Mouse (Mus musculus): Measurements from ENCODE around the gene Pef1.

Gene Pef1

DNA sequence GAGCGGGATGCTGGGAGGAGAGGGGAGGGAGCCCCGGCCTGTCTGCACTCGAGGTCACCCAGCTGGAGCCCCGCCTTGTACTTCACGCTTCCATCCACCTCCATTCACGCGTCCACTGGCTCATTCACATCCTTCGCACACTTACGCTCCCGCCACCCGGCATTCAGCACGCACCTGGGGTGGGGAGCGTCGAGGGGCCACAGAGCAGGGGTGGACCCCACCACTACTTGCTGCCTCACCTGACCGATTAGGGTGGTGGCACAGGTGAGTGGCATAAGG is 36.8 kb downstream of the Pef1 start, which contains the start of gene Hcrtr1:
TSS of gene Hcrtr1 (minus strand) at position 146 of the 279 bp plus-strand sequence.
- no peak for DNase-seq

DNA sequence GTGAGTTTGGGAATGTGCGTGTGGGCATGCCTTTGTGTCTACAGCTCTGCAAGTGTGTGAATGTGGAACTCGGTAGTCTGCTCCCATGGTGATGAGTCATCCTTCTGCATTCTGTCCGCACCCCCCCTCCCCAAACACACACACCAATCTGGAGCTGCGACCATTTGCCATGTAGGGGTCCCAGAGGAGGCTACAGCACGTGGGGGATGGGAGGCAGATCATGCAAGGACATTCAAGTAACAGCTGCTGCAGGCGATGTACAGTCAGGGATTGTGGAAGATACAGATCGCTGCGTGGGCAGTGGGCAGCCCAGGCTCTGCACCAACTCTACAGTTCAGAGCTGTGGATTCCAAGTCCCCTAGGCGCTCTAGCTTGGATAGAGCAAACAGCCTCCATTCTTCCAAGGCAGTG is 38.6 kb downstream of the Pef1 start:
- DNase-seq: no peak

DNA sequence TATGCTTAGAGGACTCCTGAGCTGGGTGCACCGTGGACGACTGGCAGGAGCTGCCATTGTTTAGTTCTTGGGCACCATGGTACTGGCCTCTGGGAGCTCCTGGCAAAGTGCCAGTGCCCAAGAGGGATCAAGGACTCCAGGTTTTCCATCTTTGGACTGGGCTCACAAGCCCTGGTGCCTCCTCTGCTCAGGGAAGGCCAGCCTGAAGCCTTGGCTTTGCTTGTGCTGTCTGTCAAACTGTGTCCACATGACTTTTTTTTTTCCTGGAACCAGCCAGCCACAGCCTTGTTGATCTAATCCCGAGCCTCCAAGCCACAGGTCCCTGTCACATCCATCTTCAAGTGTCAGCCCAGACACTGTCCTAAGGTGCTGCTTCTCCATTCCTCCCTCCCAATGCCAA is 39.4 kb downstream of the Pef1 start:
- DNase-seq: no peak

DNA sequence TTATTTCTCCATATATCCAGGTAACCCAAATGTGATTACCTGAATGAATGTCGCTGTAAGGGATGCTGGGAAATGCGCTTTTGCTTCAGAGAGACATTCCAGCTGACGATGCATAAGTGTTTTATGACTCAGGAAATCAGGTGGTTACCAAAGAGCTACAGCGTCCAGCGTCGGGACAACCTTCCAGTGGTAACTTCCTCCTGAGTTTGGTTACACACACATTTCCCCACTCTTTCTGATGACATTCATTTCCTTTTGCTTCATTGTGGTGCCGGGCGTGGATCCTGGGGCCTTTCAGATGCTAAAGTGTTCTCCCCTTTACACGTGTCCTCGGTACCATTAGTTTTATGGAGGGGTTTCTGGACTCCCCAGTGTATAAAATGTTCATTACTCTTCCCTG is 46.0 kb downstream of the Pef1 start:
- DNase-seq: no peak

DNA sequence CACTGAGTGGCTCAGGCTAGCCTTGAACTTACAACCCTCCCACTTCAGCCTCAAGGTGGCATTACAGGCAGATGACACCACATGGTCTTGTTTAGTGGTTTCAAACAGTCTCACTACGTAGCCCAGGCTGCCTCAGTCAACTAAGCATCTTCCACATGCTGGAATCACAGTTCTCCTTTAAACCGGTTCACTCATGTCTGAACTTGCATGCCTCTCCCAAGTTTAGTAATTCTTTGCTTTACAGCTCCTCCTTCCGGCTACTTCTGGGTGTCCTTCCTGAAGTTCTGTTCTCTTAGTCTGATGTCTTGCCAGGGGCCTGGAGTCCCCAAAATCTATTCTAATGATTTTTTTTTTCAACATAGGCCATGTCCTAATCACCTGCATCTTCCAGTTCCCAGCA is 51.9 kb downstream of the Pef1 start:
- no peak for DNase-seq

DNA sequence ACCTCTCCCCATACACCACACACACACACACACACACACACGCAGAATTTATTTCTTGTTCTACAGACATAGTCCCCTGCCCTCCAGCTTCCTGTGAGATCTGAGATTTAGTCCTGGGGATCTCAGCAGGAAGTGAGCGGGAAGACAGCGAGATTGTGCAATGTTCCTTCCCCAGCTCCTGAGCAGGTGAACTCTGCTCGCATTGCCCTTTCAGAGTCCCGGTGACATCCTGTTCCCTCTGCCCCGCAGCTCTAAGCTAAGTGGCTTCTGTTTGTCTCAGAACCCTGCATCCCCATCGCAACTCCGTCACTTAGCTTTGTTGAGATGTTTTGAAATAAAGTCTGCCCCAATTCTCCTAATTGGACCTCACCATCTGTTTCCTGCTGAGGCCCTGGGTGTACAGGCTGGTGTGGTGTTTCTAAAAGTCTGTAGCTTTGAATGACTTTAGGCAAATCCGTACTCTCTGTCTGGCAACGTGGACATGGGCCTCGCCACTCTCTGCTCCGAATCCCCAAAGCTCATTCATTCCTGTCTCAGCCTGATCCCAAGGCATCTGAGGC is 54.5 kb downstream of the Pef1 start:
- DNase-seq: peak in 1 of 2 experiments; percentile 46

DNA sequence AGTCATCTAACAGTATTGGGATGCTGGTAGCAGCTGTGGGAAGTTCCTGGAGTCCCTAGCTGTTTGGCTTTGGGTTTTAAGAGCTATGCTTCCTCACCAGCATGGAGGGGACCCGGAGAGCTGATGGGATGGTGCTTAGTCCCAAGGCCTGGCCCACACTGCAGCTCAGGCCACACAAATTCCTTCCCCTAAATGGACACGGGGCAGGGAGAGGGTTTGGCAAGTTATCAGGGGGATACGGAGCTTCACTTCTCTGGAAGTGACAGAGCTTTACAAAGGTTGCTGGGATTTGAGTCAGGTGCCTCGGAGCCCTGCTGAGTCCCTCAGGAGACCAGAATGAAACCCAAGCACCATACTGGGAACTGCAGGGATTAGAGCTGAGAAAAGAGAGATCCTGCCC is 59.0 kb downstream of the Pef1 start:
- DNase-seq: peak in 1 of 2 experiments; percentile 23

DNA sequence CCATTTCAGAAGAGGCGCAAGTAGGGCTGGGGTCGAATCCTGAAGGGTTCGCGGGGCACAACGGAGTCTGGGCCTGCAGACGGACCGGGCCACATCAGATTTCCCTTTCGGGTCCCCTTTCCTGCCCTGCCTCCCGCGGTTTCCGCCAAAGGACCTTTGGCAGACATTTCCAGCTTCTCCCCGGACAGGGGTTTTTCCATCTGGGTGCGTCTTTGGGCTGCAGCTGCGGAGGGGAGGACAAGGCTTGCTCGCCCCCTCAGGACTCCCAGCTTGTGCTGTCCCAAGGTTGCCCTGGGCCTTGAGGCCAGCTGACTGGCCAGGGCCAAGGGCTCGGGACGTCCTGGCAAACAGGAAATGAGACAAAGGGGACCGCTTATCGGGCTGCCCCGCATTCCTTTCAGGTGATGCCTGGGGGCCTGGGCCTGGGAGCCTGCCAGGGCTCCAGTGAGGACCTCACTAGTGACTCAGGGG is 61.1 kb downstream of the Pef1 start:
- peak; percentile 57 to 88 for DNase-seq

DNA sequence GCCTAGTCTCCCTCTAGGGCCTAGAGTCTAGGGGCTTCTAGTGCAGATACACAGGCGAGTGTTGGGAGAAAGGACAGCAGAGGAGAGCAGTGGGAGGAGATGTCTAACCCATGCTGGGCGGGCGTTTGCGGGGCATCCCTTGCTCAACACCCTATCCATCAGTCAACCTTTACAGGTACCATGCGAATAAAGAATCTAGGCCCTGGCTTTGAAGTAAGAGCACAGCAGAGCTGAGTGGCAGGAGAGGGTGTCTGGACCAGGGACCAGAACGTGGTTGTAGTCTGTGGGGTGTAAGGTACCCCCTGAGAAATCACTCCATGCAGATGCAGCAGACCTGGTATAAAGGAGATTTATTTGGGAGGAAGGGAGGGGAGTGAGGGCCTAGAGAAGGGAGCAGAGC is 61.8 kb downstream of the Pef1 start:
- peak in 1 of 2 experiments; percentile 31 for DNase-seq

DNA sequence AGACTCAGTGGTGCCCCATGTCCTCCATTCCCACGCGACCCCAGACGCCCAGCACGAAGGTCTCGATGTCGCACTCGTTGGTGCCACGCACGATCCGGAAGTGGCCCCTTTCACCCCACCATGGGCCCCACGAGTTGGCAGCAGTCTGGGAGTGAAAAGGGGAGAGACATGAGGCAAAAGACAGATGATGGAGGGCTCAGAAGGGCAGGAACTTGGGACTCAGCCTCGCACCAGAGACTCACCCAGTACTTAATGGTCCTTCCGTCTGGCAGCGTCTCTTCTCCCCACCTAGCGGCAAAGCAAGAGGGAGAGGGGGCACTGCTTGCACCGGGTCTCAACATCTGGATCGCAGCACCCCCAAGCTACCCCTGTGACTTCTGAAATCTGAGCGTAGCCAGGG is 63.7 kb downstream of the Pef1 start:
- DNase-seq: no peak

DNA sequence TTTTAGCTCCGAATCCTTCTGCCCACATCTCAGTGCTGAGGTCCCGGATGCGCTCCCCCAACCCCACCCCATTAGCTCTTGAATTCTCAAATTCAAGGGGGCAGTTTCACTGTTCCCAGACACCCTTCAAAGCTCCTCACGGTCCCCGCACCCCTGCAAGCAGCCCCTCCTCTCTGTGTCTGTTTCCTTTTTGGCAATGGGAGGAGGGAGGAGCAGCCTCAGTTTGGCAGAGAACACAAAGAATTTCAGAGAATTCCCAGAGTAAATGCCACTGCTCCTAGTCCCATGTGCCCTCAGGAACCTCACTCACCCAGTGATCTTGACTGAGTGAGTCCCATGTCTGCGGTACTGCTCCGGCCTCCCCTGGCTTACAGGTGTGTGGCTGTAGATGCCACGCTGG is 64.2 kb downstream of the Pef1 start:
- DNase-seq: peak; percentile 31 to 54

DNA sequence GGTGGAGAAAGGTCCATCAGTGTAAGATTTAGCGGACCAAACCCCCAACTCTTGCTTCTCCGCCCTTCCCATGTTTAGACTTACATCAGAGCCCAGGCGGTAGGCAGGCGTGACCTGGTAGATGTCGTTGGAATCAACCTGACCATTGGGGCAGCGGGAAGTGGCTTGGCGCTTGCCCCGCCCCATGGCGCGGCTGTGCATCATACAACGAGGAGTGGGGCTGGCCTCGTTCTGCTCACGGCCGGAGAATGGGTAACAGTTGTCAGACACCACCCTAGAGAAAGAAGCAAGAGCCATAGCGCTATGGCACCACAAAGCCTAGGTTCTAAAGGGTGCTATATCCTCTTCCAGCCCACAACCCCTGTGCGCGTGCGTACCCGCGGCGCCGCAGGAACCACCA is 65.0 kb downstream of the Pef1 start:
- DNase-seq: peak in 1 of 2 experiments; percentile 53

DNA sequence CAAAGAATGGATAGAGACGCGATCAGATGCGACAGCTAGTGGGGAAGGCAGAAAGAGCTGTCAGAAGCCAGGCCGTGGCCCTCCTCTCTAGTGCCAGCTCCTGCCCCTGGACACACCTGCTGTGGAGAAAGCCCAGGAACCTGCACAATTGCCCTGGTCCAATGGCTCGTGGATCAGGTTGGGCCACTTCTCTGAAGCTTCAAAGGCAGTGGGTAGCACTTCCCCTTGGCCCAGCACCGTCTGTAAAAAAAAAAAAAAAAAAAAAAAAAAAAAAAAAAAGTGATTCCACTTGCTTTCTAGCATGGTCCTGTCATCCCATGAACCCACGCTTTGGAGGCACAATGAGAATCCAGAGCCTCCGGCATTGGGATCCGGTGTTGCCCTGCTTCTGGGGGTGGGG is 65.5 kb downstream of the Pef1 start:
- DNase-seq: peak in 1 of 2 experiments; percentile 48

DNA sequence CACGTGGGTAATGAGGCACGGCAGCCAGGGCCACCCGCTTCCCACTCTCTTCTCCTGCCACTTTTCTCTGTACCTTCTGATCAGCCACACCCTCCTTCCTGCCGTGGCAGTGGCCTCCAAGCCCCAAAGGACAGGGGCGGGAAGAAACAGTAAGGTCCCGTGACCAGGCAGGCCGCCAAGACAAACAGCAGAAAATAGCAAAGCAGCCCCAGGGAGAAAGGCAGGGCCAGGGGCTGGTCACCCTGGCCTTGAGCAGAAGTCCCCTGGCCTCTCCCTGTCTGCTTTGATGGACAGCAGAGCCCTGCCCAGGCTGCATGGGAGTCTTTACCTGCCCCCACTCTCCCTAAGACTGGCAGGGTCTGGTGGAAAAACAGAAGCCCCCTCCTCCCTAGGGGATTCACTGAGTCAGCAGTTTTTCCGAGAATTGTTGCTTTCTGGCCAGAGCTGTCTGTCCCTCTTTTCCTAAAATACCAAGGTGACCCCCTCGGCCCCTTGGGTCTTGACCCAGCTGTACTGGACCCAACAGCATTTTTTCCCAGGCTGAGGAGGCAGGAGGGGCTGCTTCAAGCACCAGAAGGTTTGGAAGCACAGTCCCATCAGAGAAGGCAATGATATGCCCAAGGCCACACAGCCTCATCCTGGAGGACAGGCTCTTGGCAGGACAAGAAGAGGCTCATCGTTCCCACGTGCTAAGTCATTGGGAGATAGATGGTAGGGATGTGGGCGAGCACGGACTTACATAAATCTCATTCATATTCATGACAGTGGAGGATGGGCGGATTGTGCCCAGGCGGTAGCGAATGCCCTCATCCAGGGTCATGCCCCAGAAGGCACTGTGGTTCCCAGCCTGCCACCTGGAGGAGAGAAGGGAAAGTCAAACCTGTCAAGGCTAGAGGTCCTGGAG is 66.2 kb downstream of the Pef1 start:
- peak; percentile 97 to 98 for DNase-seq

DNA sequence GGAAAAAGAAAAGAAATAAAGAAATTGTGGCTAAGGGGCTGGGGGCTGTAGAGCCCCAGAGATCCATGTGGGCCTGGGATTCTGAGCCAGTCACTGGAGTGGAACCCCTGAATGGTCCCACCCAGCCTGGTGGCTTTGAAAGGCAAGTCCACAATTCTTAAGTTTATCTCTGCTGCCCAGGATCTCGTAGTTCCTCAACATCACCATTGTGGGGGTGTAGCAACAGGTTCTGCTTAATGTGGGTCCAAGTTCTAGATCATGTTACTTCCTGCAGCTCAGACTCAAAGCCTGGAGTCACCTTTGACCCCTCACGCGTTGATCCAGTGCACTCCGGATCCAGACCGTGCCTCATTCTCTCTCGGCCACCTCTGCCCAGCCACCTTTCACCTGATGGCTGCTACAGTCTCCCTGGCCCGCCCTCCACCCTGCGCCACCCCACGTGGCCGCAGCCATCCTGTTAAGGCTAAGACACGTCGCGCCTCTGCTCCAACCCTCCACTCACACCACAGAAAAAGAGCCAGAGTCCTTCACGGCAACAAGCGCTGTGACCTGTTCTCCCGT is 67.1 kb downstream of the Pef1 start:
- peak; percentile 72 to 90 for DNase-seq

DNA sequence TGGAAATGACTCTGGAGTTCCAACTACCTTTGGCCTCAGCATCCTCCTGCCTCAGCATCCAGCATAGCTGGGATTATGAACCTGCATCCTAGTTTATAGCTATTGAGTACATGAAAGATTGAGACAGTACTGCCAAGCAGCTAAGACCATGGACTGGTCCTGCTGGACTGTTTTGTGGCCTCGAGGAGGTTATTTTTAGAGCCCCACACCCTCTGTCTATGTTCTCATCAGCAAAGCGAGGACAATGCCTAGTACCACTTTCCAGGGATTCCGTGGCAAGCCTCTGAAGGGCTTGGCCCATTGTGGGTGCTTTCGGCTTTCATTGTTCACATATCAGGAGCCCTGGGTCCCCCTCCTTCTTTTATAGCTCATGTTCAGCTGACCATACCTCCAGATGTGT is 68.0 kb downstream of the Pef1 start:
- DNase-seq: peak in 1 of 2 experiments; percentile 11

DNA sequence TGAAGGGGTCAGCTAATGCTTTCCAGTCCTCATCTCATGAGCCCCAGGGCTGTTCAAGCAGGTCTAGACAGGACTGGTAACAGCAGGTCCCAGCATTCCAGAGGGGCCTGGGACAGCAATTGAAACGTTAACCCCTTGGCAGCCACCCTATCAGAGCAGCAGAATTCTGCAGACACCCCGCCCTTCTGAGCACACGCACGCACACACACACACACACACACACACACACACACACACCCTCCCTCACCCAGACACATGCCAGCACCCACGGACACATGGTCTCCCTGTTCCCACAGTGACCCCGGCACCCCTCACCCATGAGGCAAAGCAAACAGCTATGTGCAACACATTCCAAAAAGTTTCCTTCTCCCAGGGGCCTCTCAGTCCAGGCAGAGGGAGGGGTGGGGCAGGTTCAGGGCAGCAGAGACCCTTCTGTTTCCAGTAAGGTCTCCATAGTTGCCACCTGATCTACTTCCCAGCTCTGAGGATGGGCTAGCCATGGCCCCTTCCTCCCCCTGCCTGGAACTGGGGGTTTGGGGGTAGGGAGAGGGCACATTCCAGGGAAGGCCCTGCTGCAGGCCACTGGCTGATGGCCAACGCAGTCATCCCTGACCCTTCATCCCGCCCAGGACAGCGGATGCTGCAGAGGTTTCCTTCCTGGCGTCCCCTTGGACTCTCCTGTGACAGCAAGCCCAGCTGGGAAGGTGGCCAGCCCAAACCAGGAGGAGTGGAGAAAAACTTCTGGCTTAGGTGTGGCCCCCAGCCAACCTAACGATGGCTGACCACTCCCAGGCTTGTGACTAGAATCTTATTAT is 69.8 kb downstream of the Pef1 start:
- peak; percentile 94 to 97 for DNase-seq

DNA sequence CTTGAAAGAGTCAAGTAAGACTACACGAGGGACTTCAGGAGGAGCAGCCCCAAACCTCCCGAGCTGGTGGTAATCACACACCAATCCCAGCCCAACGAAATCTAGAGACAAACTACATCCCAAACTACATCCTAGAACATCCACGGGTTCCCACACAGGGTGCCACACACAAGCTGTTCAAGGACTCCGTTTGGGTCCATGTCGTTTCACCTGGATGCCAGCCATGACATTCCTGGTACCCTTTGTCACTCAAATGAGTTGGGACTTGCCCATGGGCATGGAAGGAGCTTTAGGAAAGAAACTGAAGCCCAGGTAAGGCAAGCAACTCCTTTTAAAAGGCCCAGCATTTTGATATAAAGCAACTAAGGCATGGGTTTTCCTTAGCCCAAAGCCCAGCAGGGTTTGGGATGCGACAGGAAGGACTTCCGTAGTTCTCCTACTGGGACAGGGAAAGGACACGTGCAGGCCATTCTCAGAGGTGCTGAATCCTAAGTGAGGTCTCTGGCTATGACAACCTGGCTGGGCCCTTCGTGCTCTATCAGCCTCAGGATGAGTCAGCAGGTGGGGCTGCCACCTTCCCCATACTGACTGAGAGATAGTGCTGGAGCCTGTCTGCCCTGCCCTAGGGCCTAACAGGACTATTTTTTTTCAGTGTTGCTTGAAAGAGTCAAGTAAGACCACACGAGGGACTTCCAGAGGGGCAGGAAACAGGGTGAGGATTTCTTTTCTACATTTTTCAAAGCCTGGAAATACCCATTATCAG is 70.9 kb downstream of the Pef1 start:
- DNase-seq: peak; percentile 42 to 60

DNA sequence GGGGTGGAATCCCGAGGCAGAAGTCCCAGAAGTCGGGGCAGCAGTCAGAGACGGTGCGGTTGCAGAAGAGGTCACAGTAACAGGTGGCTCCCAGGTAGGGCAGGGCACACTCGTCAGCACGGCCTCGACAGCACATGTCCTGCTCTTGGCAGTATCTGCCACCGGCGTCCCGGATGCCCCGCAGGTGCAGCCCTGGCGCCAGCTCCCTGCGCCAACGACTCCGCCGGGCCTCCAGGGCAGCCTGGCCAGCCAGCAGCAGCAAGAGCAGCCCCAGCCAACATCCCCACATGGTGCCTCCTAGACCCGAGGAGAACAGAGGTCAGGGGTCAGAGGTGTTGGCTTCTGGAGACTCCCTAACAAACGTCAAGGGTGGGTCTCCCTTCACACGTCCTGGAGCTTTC is 71.6 kb downstream of the Pef1 start:
- DNase-seq: peak; percentile 46 to 79

DNA sequence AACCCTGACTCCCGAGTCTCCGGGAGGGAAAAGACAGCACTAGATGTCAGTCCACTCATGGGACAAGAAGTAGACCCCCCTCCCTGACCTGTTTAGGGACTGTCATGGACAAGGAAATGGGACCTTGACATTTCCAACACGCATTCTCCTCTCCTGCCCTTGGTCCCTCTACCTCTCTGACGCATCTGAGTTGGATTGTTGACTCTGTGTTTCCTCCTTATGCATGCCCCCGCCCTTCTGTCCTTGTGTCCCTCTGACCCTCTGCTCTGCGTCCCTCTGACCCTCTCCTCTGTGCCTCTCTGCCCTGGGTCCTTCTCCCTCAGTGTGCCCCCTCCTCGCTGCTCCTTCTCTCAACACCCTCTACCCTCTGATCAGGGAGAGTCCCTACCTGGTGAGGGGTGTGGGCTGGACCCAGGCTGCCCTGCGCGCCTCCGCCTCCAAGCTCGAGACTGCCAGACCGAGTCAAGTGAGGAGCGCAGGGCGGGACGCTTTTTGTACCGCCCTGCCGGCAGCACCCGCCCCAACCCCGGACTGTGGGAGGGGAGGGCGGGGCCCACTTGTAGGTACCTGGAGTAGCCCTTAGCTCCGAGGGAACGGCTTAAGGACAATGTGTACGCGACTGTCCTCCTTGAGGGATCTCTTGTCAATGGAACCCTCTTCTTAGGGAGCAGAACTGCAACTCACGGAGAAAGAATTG is 72.1 kb downstream of the Pef1 start:
- peak; percentile 87 to 95 for DNase-seq

DNA sequence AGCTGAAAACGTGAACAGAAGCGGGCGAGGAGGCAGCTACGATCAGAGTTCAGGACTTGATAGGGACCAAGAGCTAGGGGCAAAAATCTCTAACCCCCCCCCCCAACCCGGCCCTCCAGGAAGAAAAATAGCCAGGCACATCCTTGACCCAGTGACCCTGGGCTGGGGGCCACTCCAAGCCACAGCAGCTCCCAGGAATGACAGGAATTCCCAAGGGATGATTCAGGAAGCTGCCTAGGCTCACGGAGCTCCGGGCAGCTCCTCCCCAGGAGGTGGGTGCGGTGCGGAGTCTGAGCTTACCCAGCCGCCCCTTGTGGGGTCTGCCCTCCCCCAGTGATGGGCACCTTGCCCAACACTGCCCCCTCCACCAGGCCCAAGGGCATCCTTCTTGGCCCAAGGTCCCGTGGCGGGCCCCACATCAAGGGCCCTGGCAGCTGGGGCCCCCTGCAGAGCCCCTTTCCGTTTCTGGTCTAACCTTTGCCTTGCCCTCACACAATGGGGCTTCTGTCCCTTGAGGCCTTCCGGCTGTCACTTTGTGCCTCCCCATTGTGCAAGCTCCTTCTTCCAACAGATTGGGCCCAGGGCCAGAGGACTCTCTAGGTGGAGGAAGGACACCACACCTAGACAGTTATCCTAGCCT is 72.8 kb downstream of the Pef1 start, which contains the start of gene Tinagl1:
TSS of gene Tinagl1 (minus strand) at position 51 of the 640 bp plus-strand sequence.
- peak; percentile 77 to 88 for DNase-seq

All from kidney, postnatal 25 days (tissue).